Mouse (Mus musculus): ENCODE data around the gene Tmbim4.

DNA sequence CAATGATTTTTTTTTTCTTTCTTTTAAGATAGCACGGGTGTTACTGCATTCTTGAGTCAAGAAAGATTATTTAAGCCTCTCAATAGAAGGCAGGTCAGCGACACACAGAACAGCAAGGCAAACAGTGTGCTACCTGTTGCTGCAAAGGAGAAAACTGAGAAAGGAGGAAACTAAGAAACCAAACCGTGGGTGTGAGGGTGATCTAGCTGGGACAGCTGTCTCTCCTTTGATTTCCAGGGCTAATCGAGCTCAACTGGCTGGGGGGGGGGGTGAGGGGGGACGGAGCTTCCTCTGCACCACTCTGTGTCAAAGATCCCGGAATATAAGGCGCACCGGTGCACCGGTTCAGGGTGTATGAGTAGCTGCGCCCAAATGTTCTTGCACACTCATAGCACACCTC is 32.3 kb upstream of the Tmbim4 start:
- no peak for TF ChIP-seq CTCF (conservative IDR thresholded peaks at IDR 0.05; ENCODE audit: low read length)
- no peak for TF ChIP-seq NANOG (IDR thresholded peaks at IDR 0.05; ENCODE audit: borderline replicate concordance, low read length)

Data from E14TG2a.4 (cell line).